17 mouse cellular contexts compared by ENCODE assay signal in the genomic region with DNA sequence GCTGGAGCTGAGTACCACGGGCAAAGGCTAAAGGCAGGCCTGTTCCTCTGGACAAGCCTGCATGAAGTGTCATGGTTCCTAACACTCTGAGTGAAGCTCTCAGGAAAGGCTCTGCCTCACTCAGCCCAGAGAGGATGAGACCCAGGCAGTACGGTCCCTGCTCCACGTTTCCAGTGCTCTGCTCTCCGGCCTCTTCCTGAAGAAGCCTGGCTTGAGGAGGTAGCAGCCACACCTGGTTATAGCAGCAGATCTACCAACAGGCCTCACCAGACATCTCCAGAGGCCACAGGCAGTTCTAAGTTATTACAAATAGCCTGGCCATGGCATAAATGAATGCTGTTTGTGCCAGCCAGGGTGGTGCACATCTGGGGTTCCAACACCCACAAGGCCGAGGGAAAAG. TPM values are rescaled to one million over a fixed set of nuclear protein-coding genes. Genes with fewer than 3 reads are reported as not detected.
DNase-seq lines count a peak whose midpoint lies in the region; ATAC-seq and TF ChIP-seq lines count a peak whose summit lies in the region.
"Had no signal": no experiment of that assay in that cellular context is flagged by ENCODE, and none has a peak within 500 bp of the region (broad histone marks: within the 10 kb centered on the region; RNA-seq: fewer than 3 reads in every experiment).

No protein-coding gene starts in this region.

- WGBS in heart, embryonic 10.5 days = 91% methylated on average over 5 of the region's 5 CpGs
- 87% methylated on average over 5 of the region's 5 CpGs for whole genome bisulfite sequencing in heart, embryonic 12.5 days
- WGBS in hindbrain, postnatal 0 days = 88% methylated on average over 5 of the region's 5 CpGs
- WGBS in hindbrain, embryonic 12.5 days = 88% methylated on average over 5 of the region's 5 CpGs

- peaks cover 53% of the 10 kb centered on the region for H3K36me3 ChIP-seq in heart, embryonic 10.5 days
- H3K36me3 ChIP-seq in heart, embryonic 12.5 days = peaks cover 57% of the 10 kb centered on the region
- H3K36me3 ChIP-seq in hindbrain, postnatal 0 days (ENCODE audit: insufficient read depth, low read length) = peaks cover 24% of the 10 kb centered on the region; the same call in 1 of the 2 replicates
- H3K36me3 ChIP-seq in hindbrain, embryonic 12.5 days = peaks cover 57% of the 10 kb centered on the region

- intact Hi-C loops in gastrocnemius, adult 2 months (cut with DNase I) = loop anchor here (2.0 kb wide), 1 partner anchor 15 kb away; no protein-coding TSS in a partner anchor

- H3K9ac ChIP-seq in heart, embryonic 12.5 days = no peak overlapping the region
- H3K9ac ChIP-seq in hindbrain, postnatal 0 days (replicated peaks; ENCODE audit: low read length) = no peak overlapping the region
- H3K9ac ChIP-seq in hindbrain, embryonic 12.5 days = no peak overlapping the region
- H3K9ac ChIP-seq: embryonic facial prominence, embryonic 13.5 days; forebrain, embryonic 12.5 days; forebrain, embryonic 15.5 days had no signal

- H3K4me2 ChIP-seq in heart, embryonic 12.5 days = no peak overlapping the region
- H3K4me2 ChIP-seq in hindbrain, postnatal 0 days (ENCODE audit: low read depth, low read length) = no peak overlapping the region
- no peak overlapping the region for H3K4me2 ChIP-seq in hindbrain, embryonic 12.5 days (replicated peaks)
- H3K4me2 ChIP-seq: embryonic facial prominence, embryonic 13.5 days; forebrain, embryonic 12.5 days; forebrain, embryonic 15.5 days had no signal

- no peak for DNase-seq in gastrocnemius, adult 2 months
- DNase-seq in gastrocnemius, postnatal 25 days = no peak
- DNase-seq in heart, embryonic 10.5 days (ENCODE audit: low spot score) = peak; percentile 64
- DNase-seq in hindbrain, postnatal 0 days (ENCODE audit: low spot score) = no peak
- DNase-seq: cerebellum, adult 11-12 months; cerebellum, adult 8-10 months; cerebellum, postnatal 36 days; embryo, embryonic 11 days had no signal

- no peak for TF ChIP-seq CTCF in gastrocnemius, adult 2 months (IDR thresholded peaks at IDR 0.05)
- no peak for TF ChIP-seq CTCF in hindbrain, postnatal 0 days (IDR thresholded peaks at IDR 0.05; ENCODE audit: low read depth)

- H3K27ac ChIP-seq in gastrocnemius, adult 2 months = peak overlapping the region; percentile 88
- H3K27ac ChIP-seq in heart, embryonic 10.5 days = no peak overlapping the region
- H3K27ac ChIP-seq in heart, embryonic 12.5 days (ENCODE audit: poor library complexity, severe bottlenecking) = no peak overlapping the region
- H3K27ac ChIP-seq in hindbrain, postnatal 0 days = no peak overlapping the region
- H3K27ac ChIP-seq in hindbrain, embryonic 12.5 days = no peak overlapping the region
- H3K27ac ChIP-seq: embryonic facial prominence, embryonic 10.5 days; embryonic facial prominence, embryonic 13.5 days; forebrain, embryonic 12.5 days; forebrain, embryonic 15.5 days had no signal

- no peaks in the 10 kb centered on the region for H3K9me3 ChIP-seq in heart, embryonic 10.5 days
- H3K9me3 ChIP-seq in heart, embryonic 12.5 days (replicated peaks) = no peaks in the 10 kb centered on the region
- H3K9me3 ChIP-seq in hindbrain, postnatal 0 days (ENCODE audit: low read length) = no peaks in the 10 kb centered on the region
- no peaks in the 10 kb centered on the region for H3K9me3 ChIP-seq in hindbrain, embryonic 12.5 days (replicated peaks)
- H3K9me3 ChIP-seq: embryonic facial prominence, embryonic 10.5 days; embryonic facial prominence, embryonic 13.5 days; forebrain, embryonic 12.5 days; forebrain, embryonic 15.5 days had no signal

- no peaks in the 10 kb centered on the region for H3K27me3 ChIP-seq in heart, embryonic 10.5 days (ENCODE audit: insufficient read depth, poor library complexity, severe bottlenecking)
- no peaks in the 10 kb centered on the region for H3K27me3 ChIP-seq in heart, embryonic 12.5 days (replicated peaks)
- no peaks in the 10 kb centered on the region for H3K27me3 ChIP-seq in hindbrain, postnatal 0 days (ENCODE audit: insufficient read depth, low read length)
- H3K27me3 ChIP-seq in hindbrain, embryonic 12.5 days = no peaks in the 10 kb centered on the region
- H3K27me3 ChIP-seq: embryonic facial prominence, embryonic 13.5 days; forebrain, embryonic 12.5 days; forebrain, embryonic 15.5 days had no signal

- ATAC-seq in heart, embryonic 12.5 days (ENCODE audit: insufficient number of reproducible peaks, low FRiP score) = no peak
- ATAC-seq in hindbrain, postnatal 0 days = 0 out of 2 replicates have a peak, but pooled peaks have one; percentile 29
- no peak for ATAC-seq in hindbrain, embryonic 12.5 days (ENCODE audit: low FRiP score)
- ATAC-seq: activated CD4-positive, CD25-positive, alpha-beta regulatory T cell, adult 4 months; forebrain, embryonic 15.5 days; intestine, postnatal 0 days had no signal

- H3K4me3 ChIP-seq in gastrocnemius, adult 2 months = no peak overlapping the region
- no peak overlapping the region for H3K4me3 ChIP-seq in heart, embryonic 10.5 days
- H3K4me3 ChIP-seq in heart, embryonic 12.5 days = no peak overlapping the region
- H3K4me3 ChIP-seq in hindbrain, postnatal 0 days (ENCODE audit: low read length) = no peak overlapping the region
- H3K4me3 ChIP-seq in hindbrain, embryonic 12.5 days = no peak overlapping the region
- H3K4me3 ChIP-seq: embryonic facial prominence, embryonic 10.5 days; embryonic facial prominence, embryonic 13.5 days; erythroblast, embryonic 14.5 days; forebrain, embryonic 12.5 days; forebrain, embryonic 15.5 days had no signal

- H3K4me1 ChIP-seq in heart, embryonic 10.5 days = peaks cover 2% of the 10 kb centered on the region; the same call in 1 of the 2 replicates
- peaks cover 2% of the 10 kb centered on the region; the same call in 1 of the 2 replicates for H3K4me1 ChIP-seq in heart, embryonic 12.5 days (replicated peaks)
- H3K4me1 ChIP-seq in hindbrain, postnatal 0 days (ENCODE audit: insufficient read depth, low read length) = no peaks in the 10 kb centered on the region
- no peaks in the 10 kb centered on the region for H3K4me1 ChIP-seq in hindbrain, embryonic 12.5 days
- H3K4me1 ChIP-seq: forebrain, embryonic 12.5 days; forebrain, embryonic 15.5 days had no signal

RNA-seq across cellular contexts. Expression of a gene that starts 22.1 kb away (rescaled TPM):
- total RNA-seq in gastrocnemius, adult 2 months (2021) = 100 to 1,000 TPM; 349 to 495 TPM
- total RNA-seq in gastrocnemius, postnatal 25 days (2021) = 100 to 1,000 TPM; 331 to 433 TPM
- 102 and 155 TPM in 2 replicates for polyA plus RNA-seq in heart, embryonic 10.5 days (2016; fragmentation: Nextera tagmentation; extraction: Ambion mirVana)
- 226 and 246 TPM in 2 replicates for polyA plus RNA-seq in heart, embryonic 12.5 days (2016; fragmentation: Nextera tagmentation; extraction: Ambion mirVana)
- 0.37 and 6.4 TPM in 2 replicates for total RNA-seq in hindbrain, postnatal 0 days (2014; rRNA removed)
- 2.5 and 3.4 TPM in 2 replicates for polyA plus RNA-seq in hindbrain, postnatal 0 days (2015; fragmentation: Nextera tagmentation; extraction: Ambion mirVana)
- polyA plus RNA-seq in hindbrain, embryonic 12.5 days (2016; fragmentation: Nextera tagmentation; extraction: Ambion mirVana) = 5.4 and 12.0 TPM in 2 replicates
- polyA plus RNA-seq: erythroblast, embryonic 14.5 days had no signal

RNA-seq across cellular contexts. Expression of a gene that starts 51.9 kb away (rescaled TPM):
- total RNA-seq in gastrocnemius, adult 2 months (2021) = 1 to 10 TPM; 5.0 to 7.3 TPM
- total RNA-seq in gastrocnemius, postnatal 25 days (2021) = 1 to 10 TPM; 4.8 to 5.7 TPM
- 14.5 and 18.4 TPM in 2 replicates for polyA plus RNA-seq in heart, embryonic 10.5 days (2016; fragmentation: Nextera tagmentation; extraction: Ambion mirVana)
- polyA plus RNA-seq in heart, embryonic 12.5 days (2016; fragmentation: Nextera tagmentation; extraction: Ambion mirVana) = 18.0 and 18.8 TPM in 2 replicates
- total RNA-seq in hindbrain, postnatal 0 days (2014; rRNA removed) = 13.6 and 16.7 TPM in 2 replicates
- 21.1 and 22.5 TPM in 2 replicates for polyA plus RNA-seq in hindbrain, postnatal 0 days (2015; fragmentation: Nextera tagmentation; extraction: Ambion mirVana)
- 24.0 and 28.0 TPM in 2 replicates for polyA plus RNA-seq in hindbrain, embryonic 12.5 days (2016; fragmentation: Nextera tagmentation; extraction: Ambion mirVana)

RNA-seq across cellular contexts. Expression of a gene that starts 58.0 kb away (rescaled TPM):
- 10 to 100 TPM; 20.9 to 22.0 TPM for total RNA-seq in gastrocnemius, adult 2 months (2021)
- 10 to 100 TPM; 17.6 to 22.9 TPM for total RNA-seq in gastrocnemius, postnatal 25 days (2021)
- 36.2 and 37.6 TPM in 2 replicates for polyA plus RNA-seq in heart, embryonic 10.5 days (2016; fragmentation: Nextera tagmentation; extraction: Ambion mirVana)
- polyA plus RNA-seq in heart, embryonic 12.5 days (2016; fragmentation: Nextera tagmentation; extraction: Ambion mirVana) = 37.7 and 38.1 TPM in 2 replicates
- 51.5 and 74.1 TPM in 2 replicates for total RNA-seq in hindbrain, postnatal 0 days (2014; rRNA removed)
- 63.5 and 64.8 TPM in 2 replicates for polyA plus RNA-seq in hindbrain, postnatal 0 days (2015; fragmentation: Nextera tagmentation; extraction: Ambion mirVana)
- 78.7 and 87.7 TPM in 2 replicates for polyA plus RNA-seq in hindbrain, embryonic 12.5 days (2016; fragmentation: Nextera tagmentation; extraction: Ambion mirVana)
